Mouse (Mus musculus) cerebellum, postnatal 25 days (tissue): ENCODE measurements around the gene Setdb1.

Experiments used
- DNase-seq, 2 experiments: peaks; one replicate each; pipeline ENCODE4 v3.0.0; 2021; ENCODE audit warnings: mixed read lengths in 2 of 2

The Setdb1 gene

GRCm38 (mm10) chr3:95290156-95290555 lies 66.8 kb downstream of the Setdb1 start:
- no peak for DNase-seq

- DNase-seq, result peak; percentile 88
Measured at GRCm38 (mm10) chr3:95289419-95289818, 67.6 kb downstream of the Setdb1 start.

- no peak for DNase-seq
Measured at GRCm38 (mm10) chr3:95287541-95287940, 69.5 kb downstream of the Setdb1 start.

- DNase-seq, result no peak
Measured at GRCm38 (mm10) chr3:95286510-95286909, 70.5 kb downstream of the Setdb1 start.

GRCm38 (mm10) chr3:95286011-95286410 lies 71.0 kb downstream of the Setdb1 start:
- no peak for DNase-seq

GRCm38 (mm10) chr3:95285390-95285789 lies 71.6 kb downstream of the Setdb1 start:
- no peak for DNase-seq

- DNase-seq, result no peak
Measured at GRCm38 (mm10) chr3:95284501-95285281, 72.3 kb downstream of the Setdb1 start.

- DNase-seq, result no peak
Measured at GRCm38 (mm10) chr3:95284062-95284461, 72.9 kb downstream of the Setdb1 start.

- DNase-seq, result no peak
Measured at GRCm38 (mm10) chr3:95283589-95283941, 73.4 kb downstream of the Setdb1 start.

GRCm38 (mm10) chr3:95282865-95283588 lies 74.0 kb downstream of the Setdb1 start:
- peak; percentile 87 to 88 for DNase-seq

GRCm38 (mm10) chr3:95282381-95282864 lies 74.6 kb downstream of the Setdb1 start:
- DNase-seq, result peak in 1 of 2 experiments; percentile 65

GRCm38 (mm10) chr3:95281216-95282126 lies 75.5 kb downstream of the Setdb1 start, which contains the start of the genes Mindy1 and Prune1:
Mindy1 (plus strand) TSS chr3:95281345.
Prune1 (minus strand) TSS chr3:95282076.
- DNase-seq, result peak; percentile 99 to 100

GRCm38 (mm10) chr3:95280747-95281146 lies 76.3 kb downstream of the Setdb1 start:
- peak; percentile 57 to 62 for DNase-seq

- peak in 1 of 2 experiments; percentile 49 for DNase-seq
Measured at GRCm38 (mm10) chr3:95277149-95277551, 79.9 kb downstream of the Setdb1 start.

- no peak for DNase-seq
Measured at GRCm38 (mm10) chr3:95276428-95276934, 80.5 kb downstream of the Setdb1 start.

GRCm38 (mm10) chr3:95275161-95275560 lies 81.8 kb downstream of the Setdb1 start:
- no peak for DNase-seq

GRCm38 (mm10) chr3:95274453-95274852 lies 82.5 kb downstream of the Setdb1 start:
- no peak for DNase-seq
